8 mouse cellular contexts compared by ENCODE assay signal in genomic region chr6:88841514-88841780, GRCm38 (mm10). TPM values are rescaled to one million over a fixed set of nuclear protein-coding genes. Genes with fewer than 3 reads are reported as not detected.
DNase-seq lines count a peak whose midpoint lies in the region; ATAC-seq and TF ChIP-seq lines count a peak whose summit lies in the region.

No protein-coding gene starts in this region.

- TF ChIP-seq CTCF in ES-Bruce4 (IDR thresholded peaks at IDR 0.05; ENCODE audit: low read depth, low read length), result no peak

- under 1% methylated on average over 22 of the region's 22 CpGs for WGBS in heart, embryonic 12.5 days
- WGBS in forebrain, embryonic 14.5 days, result 0% methylated on average over 22 of the region's 22 CpGs
- WGBS in liver, embryonic 16.5 days (ENCODE audit: insufficient replicate concordance), result under 1% methylated on average over 22 of the region's 22 CpGs

- intact Hi-C loops in heart, postnatal 10 days (cut with DNase I), result no loop called here

- no peaks in the 10 kb centered on the region for H3K9me3 ChIP-seq in heart, embryonic 12.5 days (replicated peaks)
- H3K9me3 ChIP-seq in ES-Bruce4 (replicated peaks; ENCODE audit: control insufficient read depth, insufficient read depth, low read length, poor library complexity, severe bottlenecking), result no peaks in the 10 kb centered on the region
- no peaks in the 10 kb centered on the region for H3K9me3 ChIP-seq in forebrain, embryonic 14.5 days (replicated peaks; ENCODE audit: control insufficient read depth, low read length)
- H3K9me3 ChIP-seq in liver, embryonic 16.5 days (replicated peaks; ENCODE audit: control insufficient read depth, low read length), result no peaks in the 10 kb centered on the region

- no peaks in the 10 kb centered on the region for H3K27me3 ChIP-seq in heart, embryonic 12.5 days (replicated peaks)
- H3K27me3 ChIP-seq in ES-Bruce4 (ENCODE audit: control insufficient read depth, insufficient read depth, low read length, poor library complexity, severe bottlenecking), result no peaks in the 10 kb centered on the region
- no peaks in the 10 kb centered on the region for H3K27me3 ChIP-seq in forebrain, embryonic 14.5 days (replicated peaks; ENCODE audit: control insufficient read depth, insufficient read depth, low read length)
- H3K27me3 ChIP-seq in liver, embryonic 16.5 days (ENCODE audit: control insufficient read depth, insufficient read depth, low read depth, low read length), result no peaks in the 10 kb centered on the region

- H3K9ac ChIP-seq in heart, embryonic 12.5 days, result peak overlapping the region; percentile 92
- peak overlapping the region; percentile 78 for H3K9ac ChIP-seq in ES-Bruce4 (ENCODE audit: low read depth, poor library complexity, severe bottlenecking)
- H3K9ac ChIP-seq in forebrain, embryonic 14.5 days (ENCODE audit: low read length), result peak overlapping the region; percentile 81
- peak overlapping the region; percentile 89 for H3K9ac ChIP-seq in liver, embryonic 16.5 days (ENCODE audit: low read depth, low read length)

- H3K4me3 ChIP-seq in heart, embryonic 12.5 days, result peak overlapping the region; percentile 89
- H3K4me3 ChIP-seq in ES-Bruce4 (ENCODE audit: low read depth, low read length), result peak overlapping the region; percentile 94
- H3K4me3 ChIP-seq in forebrain, embryonic 14.5 days (ENCODE audit: low read depth, low read length), result peak overlapping the region; percentile 74
- H3K4me3 ChIP-seq in liver, embryonic 16.5 days (ENCODE audit: low read depth, low read length), result peak overlapping the region; percentile 77

- peaks cover 20% of the 10 kb centered on the region for H3K4me1 ChIP-seq in heart, embryonic 12.5 days (replicated peaks)
- no peaks in the 10 kb centered on the region for H3K4me1 ChIP-seq in ES-Bruce4 (ENCODE audit: control insufficient read depth, insufficient read depth, low read length)
- H3K4me1 ChIP-seq in forebrain, embryonic 14.5 days (ENCODE audit: control insufficient read depth, insufficient read depth, low read length), result peaks cover 5% of the 10 kb centered on the region
- peaks cover 27% of the 10 kb centered on the region for H3K4me1 ChIP-seq in liver, embryonic 16.5 days (ENCODE audit: control insufficient read depth, low read depth, low read length)

- peaks cover 30% of the 10 kb centered on the region for H3K36me3 ChIP-seq in heart, embryonic 12.5 days
- no peaks in the 10 kb centered on the region for H3K36me3 ChIP-seq in ES-Bruce4 (ENCODE audit: control insufficient read depth, insufficient read depth, low read length, poor library complexity, severe bottlenecking)
- H3K36me3 ChIP-seq in forebrain, embryonic 14.5 days (ENCODE audit: control insufficient read depth, insufficient read depth, low read length), result peaks cover 53% of the 10 kb centered on the region
- peaks cover 32% of the 10 kb centered on the region for H3K36me3 ChIP-seq in liver, embryonic 16.5 days (ENCODE audit: control insufficient read depth, insufficient read depth)

- H3K27ac ChIP-seq in heart, embryonic 12.5 days (ENCODE audit: poor library complexity, severe bottlenecking), result peak overlapping the region; percentile 89
- no peak overlapping the region for H3K27ac ChIP-seq in ES-Bruce4 (ENCODE audit: insufficient read depth, low read length)
- peak overlapping the region; percentile 85 for H3K27ac ChIP-seq in forebrain, embryonic 14.5 days (ENCODE audit: low read depth, low read length)
- H3K27ac ChIP-seq in liver, embryonic 16.5 days (ENCODE audit: low read length), result peak overlapping the region; percentile 98

- peak; percentile 11 for ATAC-seq in heart, embryonic 12.5 days (ENCODE audit: insufficient number of reproducible peaks, low FRiP score)
- no peak for ATAC-seq in forebrain, embryonic 14.5 days
- peak; percentile 12 for ATAC-seq in liver, embryonic 16.5 days (ENCODE audit: low read depth)

- no peak for DNase-seq in heart, postnatal 10 days
- no peak for DNase-seq in forebrain, embryonic 14.5 days (ENCODE audit: low spot score)
- DNase-seq in left cerebral cortex, adult 9 months (ENCODE audit: low spot score in 2 of 2), result no peak
- DNase-seq in layer of hippocampus, adult 8-10 months (ENCODE audit: low spot score in 2 of 2), result no peak
- DNase-seq in ovary, adult 18-20 months (ENCODE audit: low spot score), result no peak

- H3K4me2 ChIP-seq in heart, embryonic 12.5 days, result peak overlapping the region; percentile 96
- H3K4me2 ChIP-seq in forebrain, embryonic 14.5 days (ENCODE audit: low read length), result peak overlapping the region; percentile 85
- H3K4me2 ChIP-seq in liver, embryonic 16.5 days (ENCODE audit: low read depth, low read length), result peak overlapping the region; percentile 99

- no peak for TF ChIP-seq EP300 in ES-Bruce4 (IDR thresholded peaks at IDR 0.05; ENCODE audit: insufficient read depth, low read depth, low read length)

- no peak for TF ChIP-seq POLR2A in ES-Bruce4 (IDR thresholded peaks at IDR 0.05; ENCODE audit: insufficient read depth, low read length)

RNA-seq across cellular contexts. Expression of gene Abtb1, which starts 0.3 kb away (rescaled TPM):
- polyA plus RNA-seq in heart, embryonic 12.5 days (2016; fragmentation: Nextera tagmentation; extraction: Ambion mirVana), result 22.0 and 24.2 TPM in 2 replicates
- 10 to 100 TPM; 18.7 to 21.0 TPM for total RNA-seq in heart, postnatal 10 days (2021)
- 16.7 and 18.3 TPM in 2 replicates for polyA plus RNA-seq in ES-Bruce4 (2011; ENCODE audit: insufficient read depth, insufficient read length, low read depth, missing spikeins)
- polyA plus RNA-seq in forebrain, embryonic 14.5 days (2014; fragmentation: Nextera tagmentation; extraction: Ambion mirVana), result 31.4 and 35.7 TPM in 2 replicates
- 61.0 and 65.2 TPM in 2 replicates for polyA plus RNA-seq in liver, embryonic 16.5 days (2015; fragmentation: Nextera tagmentation; extraction: Ambion mirVana)
- 10 to 100 TPM; 31.1 to 38.6 (median 37.0) TPM for total RNA-seq in layer of hippocampus, adult 8-10 months (2022)

RNA-seq across cellular contexts. Expression of gene Podxl2, which starts 33.4 kb away (rescaled TPM):
- polyA plus RNA-seq in heart, embryonic 12.5 days (2016; fragmentation: Nextera tagmentation; extraction: Ambion mirVana), result 44.0 and 50.8 TPM in 2 replicates
- 10 to 100 TPM; 49.9 to 54.8 TPM for total RNA-seq in heart, postnatal 10 days (2021)
- 0.81 and 1.2 TPM in 2 replicates for polyA plus RNA-seq in ES-Bruce4 (2011; ENCODE audit: insufficient read depth, insufficient read length, low read depth, missing spikeins)
- polyA plus RNA-seq in forebrain, embryonic 14.5 days (2014; fragmentation: Nextera tagmentation; extraction: Ambion mirVana), result 334 and 428 TPM in 2 replicates
- polyA plus RNA-seq in liver, embryonic 16.5 days (2015; fragmentation: Nextera tagmentation; extraction: Ambion mirVana), result 0.51 and 1.6 TPM in 2 replicates
- 100 to 1,000 TPM; 160 to 178 (median 170) TPM for total RNA-seq in layer of hippocampus, adult 8-10 months (2022)

RNA-seq across cellular contexts. Expression of gene Mcm2, which starts 57.1 kb away (rescaled TPM):
- 130 TPM in 2 replicates for polyA plus RNA-seq in heart, embryonic 12.5 days (2016; fragmentation: Nextera tagmentation; extraction: Ambion mirVana)
- total RNA-seq in heart, postnatal 10 days (2021), result 10 to 100 TPM; 36.7 to 48.8 TPM
- 117 and 120 TPM in 2 replicates for polyA plus RNA-seq in ES-Bruce4 (2011; ENCODE audit: insufficient read depth, insufficient read length, low read depth, missing spikeins)
- 71.1 and 82.8 TPM in 2 replicates for polyA plus RNA-seq in forebrain, embryonic 14.5 days (2014; fragmentation: Nextera tagmentation; extraction: Ambion mirVana)
- 128 and 136 TPM in 2 replicates for polyA plus RNA-seq in liver, embryonic 16.5 days (2015; fragmentation: Nextera tagmentation; extraction: Ambion mirVana)
- 1 to 10 TPM; 4.4 to 7.0 (median 5.5) TPM for total RNA-seq in layer of hippocampus, adult 8-10 months (2022)

Comparison
In these comparisons a context has a peak if more than half of its experiments do, and no peak if none do; other contexts are left out.
1. RNA of gene Podxl2, which starts 33.4 kb away (polyA plus RNA-seq): 334 to 428 TPM in forebrain, embryonic 14.5 days and 44.0 to 50.8 TPM in heart, embryonic 12.5 days; 0.51 to 1.6 TPM in liver, embryonic 16.5 days and 0.81 to 1.2 TPM in ES-Bruce4; every median in the first group is over 10 times any median in the second.
2. Peak in every context shown above with its lines, with median percentiles within 50 percentile points of each other: H3K4me2 ChIP-seq, H3K4me3 ChIP-seq and H3K9ac ChIP-seq.